Mouse (Mus musculus): ENCODE measurements around the gene Ankrd9.

GRCm38 (mm10) chr12:110948082-110948909, 30.5 kb downstream of the Ankrd9 start:
- TF ChIP-seq GATA1 (IDR thresholded peaks at IDR 0.05; ENCODE audit: borderline replicate concordance, low read length) (no peak), FLI1 (IDR thresholded peaks at IDR 0.05; ENCODE audit: low read length) (no peak)

Data from megakaryocyte, embryonic 14.5 days (primary cell).